Mouse (Mus musculus): ENCODE measurements around the gene Olfr309. TPM values are rescaled to one million over a fixed set of nuclear protein-coding genes. Genes with fewer than 3 reads are reported as not detected.

Olfr309 gene
- 0.28 TPM for polyA plus RNA-seq (2014; fragmentation: Illumina TruSeq; extraction: RNeasy Lipid Tissue Mini Kit (QIAGEN cat#74804); ENCODE audit: low read depth, low replicate concordance)

GRCm38 (mm10) chr7:86313608-86314007 is at the start of gene Olfr309:
TSS of gene Olfr309 (minus strand) at chr7:86313708.

GRCm38 (mm10) chr7:86337486-86337885 is 24.0 kb upstream of the Olfr309 start, which contains the start of gene Olfr307:
TSS of gene Olfr307 (minus strand) at chr7:86337586.

GRCm38 (mm10) chr7:86325530-86325929 is 12.0 kb upstream of the Olfr309 start, which contains the start of gene Olfr308:
TSS of gene Olfr308 (minus strand) at chr7:86325630.

GRCm38 (mm10) chr7:86277072-86277471 is 36.4 kb downstream of the Olfr309 start, which contains the start of gene Olfr310:
TSS of gene Olfr310 (minus strand) at chr7:86277172.

Other genes starting within 250 kb of the Olfr309 start
- not detected for gene Vmn2r75, start 141.9 kb downstream of the Olfr309 start, polyA plus RNA-seq (2014; fragmentation: Illumina TruSeq; extraction: RNeasy Lipid Tissue Mini Kit (QIAGEN cat#74804); ENCODE audit: low read depth, low replicate concordance)
- 0.03 TPM for gene Vmn2r76, start 67.4 kb downstream of the Olfr309 start, polyA plus RNA-seq (2014; fragmentation: Illumina TruSeq; extraction: RNeasy Lipid Tissue Mini Kit (QIAGEN cat#74804); ENCODE audit: low read depth, low replicate concordance)
- gene Olfr310, start 36.5 kb downstream of the Olfr309 start, polyA plus RNA-seq (2014; fragmentation: Illumina TruSeq; extraction: RNeasy Lipid Tissue Mini Kit (QIAGEN cat#74804); ENCODE audit: low read depth, low replicate concordance): 0.20 TPM
- 0.10 TPM for gene Olfr308, start 11.9 kb upstream of the Olfr309 start, polyA plus RNA-seq (2014; fragmentation: Illumina TruSeq; extraction: RNeasy Lipid Tissue Mini Kit (QIAGEN cat#74804); ENCODE audit: low read depth, low replicate concordance)
- 0.31 TPM for gene Olfr307, start 23.9 kb upstream of the Olfr309 start, polyA plus RNA-seq (2014; fragmentation: Illumina TruSeq; extraction: RNeasy Lipid Tissue Mini Kit (QIAGEN cat#74804); ENCODE audit: low read depth, low replicate concordance)
- 0.10 TPM for gene Olfr305, start 53.2 kb upstream of the Olfr309 start, polyA plus RNA-seq (2014; fragmentation: Illumina TruSeq; extraction: RNeasy Lipid Tissue Mini Kit (QIAGEN cat#74804); ENCODE audit: low read depth, low replicate concordance)
- not detected for gene Olfr304, start 73.0 kb upstream of the Olfr309 start, polyA plus RNA-seq (2014; fragmentation: Illumina TruSeq; extraction: RNeasy Lipid Tissue Mini Kit (QIAGEN cat#74804); ENCODE audit: low read depth, low replicate concordance)
- gene Olfr303, start 84.1 kb upstream of the Olfr309 start, polyA plus RNA-seq (2014; fragmentation: Illumina TruSeq; extraction: RNeasy Lipid Tissue Mini Kit (QIAGEN cat#74804); ENCODE audit: low read depth, low replicate concordance): 3.3 TPM
- gene Olfr301, start 90.1 kb upstream of the Olfr309 start, polyA plus RNA-seq (2014; fragmentation: Illumina TruSeq; extraction: RNeasy Lipid Tissue Mini Kit (QIAGEN cat#74804); ENCODE audit: low read depth, low replicate concordance): 0.62 TPM
- not detected for gene Olfr299, start 146.2 kb upstream of the Olfr309 start, polyA plus RNA-seq (2014; fragmentation: Illumina TruSeq; extraction: RNeasy Lipid Tissue Mini Kit (QIAGEN cat#74804); ENCODE audit: low read depth, low replicate concordance)
- not detected for gene Olfr298, start 178.8 kb upstream of the Olfr309 start, polyA plus RNA-seq (2014; fragmentation: Illumina TruSeq; extraction: RNeasy Lipid Tissue Mini Kit (QIAGEN cat#74804); ENCODE audit: low read depth, low replicate concordance)
- gene Olfr297, start 206.3 kb upstream of the Olfr309 start, polyA plus RNA-seq (2014; fragmentation: Illumina TruSeq; extraction: RNeasy Lipid Tissue Mini Kit (QIAGEN cat#74804); ENCODE audit: low read depth, low replicate concordance): not detected

Data from testis, adult 10 weeks (tissue).